Mouse (Mus musculus) left cerebral cortex, postnatal 36 days (tissue): ENCODE results near the gene Vasn. TPM values are rescaled to one million over a fixed set of nuclear protein-coding genes. Genes with fewer than 3 reads are reported as not detected.

Experiments used
- DNase-seq, 2 experiments: peaks; one replicate each; pipeline ENCODE4 v3.0.0; 2021 to 2022; ENCODE audit warnings: low spot score in 2 of 2, mixed read lengths in 1 of 2
- intact Hi-C: fragments of 180-260 bp; cut with DNase I; formaldehyde crosslinking; loops from one replicate; pipeline ENCODE4 v1.15.1; 2025
- total RNA-seq, 2 experiments: library from RNA; stranded (reverse); gene quantifications; 2 replicates each; pipeline ENCODE4 v1.2.3; 2021

Vasn gene
- total RNA-seq, 2 experiments from 2014 or later, result 9.8 to 11.2 TPM

- no peak for DNase-seq
- intact Hi-C loops, result loop anchor here (5.0 kb wide), 1 partner anchor 118 kb away; no protein-coding TSS in a partner anchor
Measured at GRCm38 (mm10) chr16:4605514-4606131, 34.1 kb upstream of the Vasn start.

DNA sequence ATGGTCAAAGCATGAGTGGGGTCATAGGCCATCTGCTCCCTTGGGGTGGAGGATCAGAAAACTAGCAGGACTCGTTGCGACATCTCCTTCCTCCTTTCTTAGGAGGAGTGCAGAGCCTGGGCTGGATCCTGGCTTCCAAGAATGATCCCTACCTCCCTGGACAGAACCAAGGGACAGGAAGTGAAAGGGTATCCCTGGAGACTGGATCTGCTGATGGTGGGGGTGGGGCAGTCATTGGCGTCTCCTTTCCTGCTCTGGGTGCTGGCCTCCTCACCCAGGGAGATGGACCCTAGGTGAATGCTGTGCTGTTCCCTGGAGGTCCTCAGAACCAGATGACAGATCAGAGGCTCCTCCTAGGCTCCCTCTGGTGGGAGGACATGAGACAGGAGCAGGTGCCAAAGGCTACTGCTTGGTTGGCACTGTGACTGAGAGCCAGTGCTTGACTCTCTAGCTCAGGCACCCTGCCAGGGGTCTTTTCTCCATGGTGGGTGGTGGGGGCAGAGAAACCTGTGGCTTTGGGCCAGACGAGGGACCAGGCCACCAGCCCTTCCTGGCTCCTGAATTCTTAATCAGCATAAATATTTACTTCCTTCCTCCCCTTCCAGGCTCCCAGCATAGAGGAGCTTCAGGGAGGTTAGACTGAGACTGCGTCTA is 33.2 kb upstream of the Vasn start:
- no peak for DNase-seq
- intact Hi-C loops, result loop anchor here (1.0 to 5.0 kb wide), 2 partner anchors 38 to 119 kb away; no protein-coding TSS in a partner anchor

DNA sequence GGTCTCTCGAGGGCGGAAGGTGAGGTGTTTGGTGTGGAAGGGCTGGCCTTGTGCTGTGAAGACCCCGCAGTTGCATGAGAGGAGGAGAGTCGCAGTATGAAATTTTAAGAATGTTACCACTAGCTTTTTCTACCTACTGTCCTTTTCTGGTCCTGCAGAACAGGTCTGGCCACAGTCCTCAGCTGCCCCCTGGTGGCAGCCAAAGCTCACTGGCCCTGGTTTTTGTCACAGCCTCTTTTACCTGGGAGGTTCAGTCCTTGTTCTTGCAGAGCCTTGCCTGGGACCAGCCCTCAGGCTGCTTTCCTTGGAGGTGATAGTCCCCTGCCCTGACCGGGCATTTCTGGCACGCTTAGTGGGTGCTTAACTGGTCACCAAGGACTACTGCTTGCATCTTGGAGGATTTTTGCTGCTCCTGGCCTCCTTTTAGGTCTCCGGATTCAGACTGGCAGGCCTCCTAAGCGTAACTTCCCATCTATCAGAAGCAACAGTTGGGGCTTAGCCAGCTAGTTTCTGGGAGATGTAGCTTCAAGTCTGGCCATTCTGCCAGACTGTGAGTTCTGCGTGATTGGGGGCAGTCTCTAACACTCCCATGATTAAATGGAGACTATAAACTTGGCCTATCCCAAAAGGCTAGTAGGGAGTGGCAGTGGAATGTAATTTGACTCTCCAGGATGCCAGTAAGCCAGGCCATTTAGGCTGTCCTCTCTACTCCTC is 31.8 kb upstream of the Vasn start:
- peak; percentile 78 for DNase-seq
- intact Hi-C loops, result loop anchor here (1.0 to 5.0 kb wide), 3 partner anchors 40 to 121 kb away; no protein-coding TSS in a partner anchor

GRCm38 (mm10) chr16:4608532-4609059 is 31.1 kb upstream of the Vasn start:
- no peak for DNase-seq
- intact Hi-C loops, result loop anchor here (2.0 to 5.0 kb wide), 2 partner anchors 58 to 121 kb away; no protein-coding TSS in a partner anchor

GRCm38 (mm10) chr16:4611193-4611592 is 28.5 kb upstream of the Vasn start:
- intact Hi-C loops, result no loop called here
- no peak for DNase-seq

GRCm38 (mm10) chr16:4611676-4612075 is 28.1 kb upstream of the Vasn start:
- DNase-seq, result no peak
- intact Hi-C loops, result no loop called here

- intact Hi-C loops, result no loop called here
- no peak for DNase-seq
Measured at GRCm38 (mm10) chr16:4613736-4614135, 26.0 kb upstream of the Vasn start.

DNA sequence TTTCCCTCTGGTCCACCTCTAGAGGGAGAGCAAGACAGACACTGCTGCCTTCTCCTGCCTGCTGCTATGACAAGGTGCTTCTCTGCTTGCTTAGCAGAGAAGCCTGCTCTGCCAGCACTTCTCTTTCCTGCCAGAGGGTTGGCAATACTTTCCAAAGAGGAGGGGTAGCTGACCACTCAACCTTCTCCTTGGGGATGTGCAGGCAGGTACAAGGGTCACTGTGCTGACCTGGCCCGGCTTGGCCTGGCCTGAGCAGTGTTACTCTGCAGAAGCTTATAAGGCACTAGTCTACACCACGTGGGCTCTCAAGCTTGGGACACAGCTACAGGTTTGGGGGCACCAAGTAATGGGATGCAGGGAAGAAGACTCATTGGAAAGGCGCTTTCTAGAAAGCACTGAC is 25.1 kb upstream of the Vasn start:
- DNase-seq, result no peak
- intact Hi-C loops, result no loop called here

- intact Hi-C loops, result no loop called here
- DNase-seq, result no peak
Measured at GRCm38 (mm10) chr16:4615297-4615696, 24.4 kb upstream of the Vasn start.

DNA sequence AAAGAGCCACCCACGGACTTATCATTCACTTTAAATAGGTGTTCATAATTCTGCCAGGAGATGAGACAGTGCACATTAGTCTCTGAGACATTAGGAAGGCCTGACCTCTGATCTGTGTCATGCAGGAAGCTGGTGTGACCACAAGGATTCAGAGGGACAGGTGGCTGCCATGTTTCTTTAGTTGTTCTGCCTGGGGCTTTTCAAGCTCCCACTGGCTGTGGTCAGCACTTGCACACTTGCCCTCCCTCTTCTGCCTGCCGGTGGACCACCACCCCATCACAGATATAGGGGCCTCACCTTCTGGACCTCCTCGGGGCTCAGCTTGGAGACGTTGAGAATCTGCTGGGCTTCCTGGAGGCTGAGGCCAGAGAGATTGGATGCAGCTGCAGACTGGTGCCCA is 22.9 kb upstream of the Vasn start:
- intact Hi-C loops, result no loop called here
- DNase-seq, result no peak

DNA sequence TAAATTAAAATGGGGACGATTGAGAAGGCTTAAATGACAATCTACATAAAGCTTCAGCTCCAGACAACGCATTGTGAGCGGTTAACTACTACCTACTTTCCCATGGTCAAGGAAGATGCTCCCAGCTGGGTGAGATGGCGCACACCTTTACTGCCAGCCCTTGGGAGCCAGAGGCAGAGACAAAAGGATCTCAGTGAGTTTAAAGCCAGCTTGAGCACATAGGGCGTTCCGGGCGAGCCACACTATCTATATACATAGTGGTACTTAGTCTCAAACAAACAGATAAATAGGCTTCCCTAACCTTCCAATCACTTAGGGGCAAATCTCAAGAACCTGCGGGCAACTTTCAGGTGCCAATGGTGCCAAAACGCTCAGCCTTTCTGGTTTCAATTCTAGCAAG is 15.7 kb upstream of the Vasn start:
- intact Hi-C loops, result no loop called here
- no peak for DNase-seq

DNA sequence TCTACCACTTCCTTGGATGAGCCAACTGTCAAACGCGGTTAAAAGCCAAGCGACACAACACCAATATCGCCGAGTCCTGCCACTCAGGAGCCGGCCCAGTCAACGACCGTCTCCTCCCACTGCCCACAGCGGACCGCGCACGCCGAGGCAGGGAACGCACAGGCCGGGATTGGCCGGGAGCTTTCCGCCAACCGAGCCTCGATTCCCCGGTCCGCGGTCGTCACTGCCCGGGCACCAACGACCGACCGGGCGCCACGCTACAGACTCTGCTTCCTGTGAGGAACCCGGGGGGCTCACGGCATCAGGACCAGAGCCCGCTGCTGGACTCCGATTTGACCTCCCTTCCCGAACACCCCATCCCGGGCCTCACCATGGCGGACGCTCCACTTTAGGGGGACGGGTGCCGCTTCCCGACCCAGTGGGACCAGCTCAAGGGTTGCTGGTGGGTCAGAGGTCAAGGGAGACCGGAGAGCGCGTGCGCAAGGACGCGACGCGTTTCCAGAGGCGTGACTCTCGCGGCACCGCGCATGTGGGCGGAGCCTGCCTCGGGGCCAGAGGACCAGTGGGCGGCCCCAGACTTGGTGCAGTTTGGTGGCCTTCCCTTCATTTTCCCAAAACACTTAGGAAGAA is 15.1 kb upstream of the Vasn start, which contains the start of gene Pam16:
Pam16 (minus strand) TSS at position 508 of the 630 bp plus-strand sequence.
- intact Hi-C loops, result no loop called here
- DNase-seq, result peak; percentile 90 to 92

DNA sequence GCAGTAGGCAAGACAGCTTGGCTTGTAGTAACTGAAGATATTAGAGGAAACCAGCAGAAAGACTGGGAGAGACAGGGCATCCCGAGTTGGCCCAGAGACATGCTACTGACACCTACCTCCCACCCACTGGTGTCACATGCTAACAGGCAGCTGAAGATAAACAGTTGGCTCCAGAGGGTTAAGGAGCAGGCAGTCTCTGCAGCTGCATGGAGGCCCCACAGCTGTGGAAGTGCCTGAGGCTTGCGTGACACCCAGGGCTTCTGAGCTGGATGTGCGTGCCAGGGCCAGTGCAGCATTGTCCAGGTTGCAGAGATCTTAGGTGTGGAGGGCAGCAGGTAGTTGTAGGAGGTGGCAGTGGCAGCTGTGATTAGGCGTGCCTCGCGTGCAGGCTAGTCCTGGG is 12.6 kb upstream of the Vasn start:
- intact Hi-C loops, result no loop called here
- DNase-seq, result no peak

- intact Hi-C loops, result no loop called here
- no peak for DNase-seq
Measured at GRCm38 (mm10) chr16:4628898-4629419, 10.8 kb upstream of the Vasn start.

DNA sequence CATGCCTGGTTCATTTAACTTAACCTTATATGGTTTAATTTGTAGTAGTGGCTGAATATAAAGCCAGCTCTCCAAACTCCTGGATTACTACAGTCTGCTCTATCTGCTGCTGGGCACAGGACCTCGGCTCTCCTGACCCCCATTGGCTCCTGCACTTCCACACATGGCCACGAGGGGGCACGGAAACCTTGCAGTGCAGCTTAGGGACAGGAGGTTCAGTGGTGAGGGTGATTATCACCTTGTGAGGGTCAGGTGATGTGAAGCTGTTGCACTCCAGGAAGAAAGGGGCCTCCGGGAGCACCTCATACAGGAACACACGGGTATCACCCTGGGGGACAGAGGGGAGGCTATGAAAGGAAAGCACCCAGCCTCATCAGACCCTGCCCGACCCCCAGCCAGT is 9.8 kb upstream of the Vasn start:
- DNase-seq, result peak; percentile 64 to 73
- intact Hi-C loops, result loop anchor here (1.0 kb wide), 1 partner anchor 37 kb away; no protein-coding TSS in a partner anchor

DNA sequence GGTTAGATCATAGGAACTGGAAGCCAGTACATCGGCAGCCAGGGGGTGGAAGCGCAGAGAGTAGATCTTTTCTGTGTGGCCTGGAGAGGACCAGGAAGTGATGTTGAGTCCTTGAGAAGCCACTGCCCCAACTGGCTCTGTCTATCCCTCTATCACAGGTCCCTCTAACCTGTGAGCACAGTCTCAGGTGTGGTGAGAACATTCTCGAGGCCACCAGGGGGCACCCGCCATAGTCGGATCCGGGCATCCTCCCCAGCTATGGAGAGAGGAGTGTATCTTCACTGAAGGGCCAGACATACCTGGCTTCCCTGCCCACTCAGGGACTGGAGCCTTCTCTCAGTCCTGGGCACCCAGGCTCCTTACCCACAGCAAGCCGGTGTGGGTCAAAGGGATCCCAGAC is 7.7 kb upstream of the Vasn start:
- no peak for DNase-seq
- intact Hi-C loops, result no loop called here

DNA sequence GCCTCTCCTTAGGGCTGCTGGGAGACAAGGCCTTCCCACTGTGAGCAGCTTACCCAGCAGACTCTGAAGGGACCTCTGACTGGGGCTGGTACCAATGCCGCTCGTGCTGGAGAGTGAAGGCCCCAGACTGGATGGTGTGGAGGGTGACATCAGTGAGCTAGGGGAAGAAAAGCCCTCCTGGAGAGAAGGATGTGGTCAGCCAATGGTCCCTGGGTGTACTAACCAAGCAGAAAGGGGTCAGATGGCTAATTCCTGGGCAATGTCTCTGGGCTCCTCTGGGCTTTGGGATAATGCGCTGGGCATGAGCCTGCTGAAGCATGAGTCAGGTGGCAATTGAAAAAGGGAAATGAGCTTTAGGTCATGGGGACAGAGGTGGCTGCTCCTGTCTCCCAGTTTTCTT is 6.1 kb upstream of the Vasn start:
- no peak for DNase-seq
- intact Hi-C loops, result no loop called here

DNA sequence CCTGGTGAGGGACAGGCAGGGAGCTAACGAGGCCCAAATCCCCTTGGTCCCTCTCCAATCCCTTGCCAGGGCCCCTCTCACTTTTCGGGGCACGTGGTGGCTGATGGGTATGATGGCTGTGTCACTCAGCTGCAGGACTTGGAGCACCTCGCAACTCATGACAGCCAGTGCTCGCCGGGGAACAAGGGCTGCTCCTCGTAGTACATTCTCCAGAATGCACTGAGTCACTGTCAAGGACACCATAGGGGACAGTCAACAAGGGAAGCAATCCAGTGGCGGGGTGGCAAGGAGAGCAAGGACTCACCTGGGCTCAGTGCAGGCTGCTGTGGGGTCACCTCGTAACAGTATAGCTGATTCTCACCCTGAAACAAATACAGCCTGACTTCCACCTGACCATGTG is 5.1 kb upstream of the Vasn start:
- no peak for DNase-seq
- intact Hi-C loops, result no loop called here

GRCm38 (mm10) chr16:4635760-4636159 is 4.0 kb upstream of the Vasn start:
- intact Hi-C loops, result no loop called here
- DNase-seq, result no peak
